Mouse (Mus musculus) cerebellum, adult 11 months (tissue): Measurements from ENCODE around the gene Galp.
A peak's percentile ranks its signal among the peaks of the same experiment; 100 is the strongest.
"Not testable (repeated sequence)": the region's sequence is repeated elsewhere in the genome, so short reads cannot be mapped to it uniquely, and the experiment has no call there.

Experiments used
- DNase-seq: peaks from one replicate; pipeline ENCODE4 v3.0.0; 2022

The Galp gene

DNA sequence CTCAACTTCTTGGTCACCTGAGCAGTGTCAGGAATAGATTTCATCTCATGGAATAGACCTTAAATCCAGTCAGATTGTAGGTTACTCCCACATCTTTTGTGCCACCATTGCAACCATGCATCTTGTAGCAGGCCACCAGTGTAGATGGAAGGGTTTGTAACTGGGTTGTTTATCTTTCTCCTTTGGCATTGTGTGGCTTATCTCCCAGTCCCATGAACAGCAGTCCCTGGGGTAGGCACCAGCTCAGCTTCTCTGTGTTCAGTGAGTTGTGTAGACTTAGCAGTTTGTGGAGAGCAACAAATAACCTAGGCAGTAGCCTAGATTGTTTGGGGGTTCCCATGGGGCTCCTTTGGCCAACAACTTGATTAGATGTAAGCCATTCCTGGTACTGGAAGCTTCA is 14.0 kb upstream of the Galp start:
- DNase-seq = no peak

GRCm38 (mm10) chr7:6183802-6184201 is 13.1 kb upstream of the Galp start:
- DNase-seq = peak; percentile 71

GRCm38 (mm10) chr7:6184521-6184920 is 12.4 kb upstream of the Galp start:
- peak; percentile 59 for DNase-seq

GRCm38 (mm10) chr7:6185391-6185790 is 11.5 kb upstream of the Galp start:
- no peak for DNase-seq

- no peak for DNase-seq
Measured at GRCm38 (mm10) chr7:6186176-6186575, 10.7 kb upstream of the Galp start.

DNA sequence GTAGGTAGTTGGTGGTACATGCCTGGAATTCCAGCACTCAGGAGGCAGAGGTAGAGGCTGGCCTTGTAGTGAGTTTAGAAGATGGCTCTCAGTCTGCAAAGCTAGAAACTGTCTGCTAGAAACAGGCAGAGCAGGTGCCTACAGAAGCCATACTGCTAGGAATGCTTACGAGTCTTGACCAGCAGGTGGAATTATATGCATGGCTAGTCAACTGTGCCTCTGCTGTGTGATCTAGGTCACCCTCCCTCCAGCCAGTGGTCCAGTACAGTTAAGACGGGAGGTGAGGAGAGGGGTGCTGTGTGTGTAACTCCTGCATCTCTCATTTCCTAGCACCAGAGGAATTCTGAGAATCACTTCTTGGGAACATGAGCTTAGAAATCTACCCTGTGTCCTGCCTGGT is 10.1 kb upstream of the Galp start:
- DNase-seq = no peak

GRCm38 (mm10) chr7:6189542-6189941 is 7.3 kb upstream of the Galp start:
- no peak for DNase-seq

- DNase-seq = peak; percentile 74
Measured at GRCm38 (mm10) chr7:6191376-6191775, 5.5 kb upstream of the Galp start.

- DNase-seq = no peak
Measured at GRCm38 (mm10) chr7:6194129-6194528, 2.8 kb upstream of the Galp start.

- no peak for DNase-seq
Measured at GRCm38 (mm10) chr7:6195777-6196176, 1.1 kb upstream of the Galp start.

DNA sequence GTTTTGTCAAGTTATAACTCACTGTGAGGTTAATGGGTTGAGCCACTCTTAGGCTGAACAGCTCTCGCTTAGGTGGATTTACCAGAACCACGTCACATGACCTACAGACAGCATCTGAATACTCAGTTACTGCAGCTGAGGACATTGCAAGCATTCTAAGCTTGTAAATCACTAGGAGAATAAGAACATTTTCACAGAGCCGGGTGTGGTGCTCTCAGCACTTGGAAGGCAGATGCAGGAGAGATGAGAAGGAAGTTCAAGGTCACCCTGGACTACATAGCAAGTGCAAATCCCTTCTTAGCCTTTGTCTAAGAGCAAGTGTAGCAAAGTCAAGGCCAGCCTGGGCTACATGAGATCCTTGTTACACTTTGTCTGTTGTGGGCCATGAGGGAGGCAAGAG is 7.3 kb downstream of the Galp start:
- DNase-seq = no peak

DNA sequence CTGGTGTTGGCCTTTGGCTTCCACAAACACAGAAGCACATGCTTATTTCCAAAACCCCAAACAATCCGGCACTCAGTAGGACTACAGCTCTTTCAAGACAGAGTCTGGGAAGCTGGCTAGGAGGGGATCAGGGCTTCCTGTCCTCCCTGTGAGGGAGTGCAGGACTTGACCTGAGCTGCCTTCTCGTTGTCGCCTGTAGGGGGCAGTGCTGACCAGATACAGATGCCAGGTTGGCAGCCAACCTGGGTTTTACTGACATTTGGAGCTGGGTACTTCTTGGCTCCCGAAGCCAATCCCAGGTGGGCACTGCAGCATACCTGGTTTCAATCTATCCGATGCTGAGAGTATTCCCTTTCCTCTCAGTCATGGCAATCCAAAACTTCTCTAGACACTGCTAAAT is 16.3 kb downstream of the Galp start:
- DNase-seq = peak; percentile 24

DNA sequence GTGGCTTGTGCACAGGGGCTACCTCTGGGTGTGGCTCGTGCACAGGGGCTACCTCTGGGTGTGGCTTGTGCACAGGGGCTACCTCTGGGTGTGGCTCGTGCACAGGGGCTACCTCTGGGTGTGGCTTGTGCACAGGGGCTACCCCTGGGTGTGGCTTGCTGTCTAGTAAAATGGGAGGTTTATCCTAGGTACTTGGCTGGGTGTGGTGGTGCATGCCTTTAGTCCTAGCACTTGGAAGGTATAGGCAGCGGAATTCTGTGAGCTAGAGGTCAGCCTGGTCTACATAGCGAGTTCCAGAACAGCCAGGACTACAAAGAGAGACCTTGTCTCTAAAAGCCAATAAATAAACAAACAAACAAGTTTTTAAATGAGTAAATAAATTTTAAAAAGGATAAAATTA is 17.8 kb downstream of the Galp start:
- DNase-seq = not testable (repeated sequence)

DNA sequence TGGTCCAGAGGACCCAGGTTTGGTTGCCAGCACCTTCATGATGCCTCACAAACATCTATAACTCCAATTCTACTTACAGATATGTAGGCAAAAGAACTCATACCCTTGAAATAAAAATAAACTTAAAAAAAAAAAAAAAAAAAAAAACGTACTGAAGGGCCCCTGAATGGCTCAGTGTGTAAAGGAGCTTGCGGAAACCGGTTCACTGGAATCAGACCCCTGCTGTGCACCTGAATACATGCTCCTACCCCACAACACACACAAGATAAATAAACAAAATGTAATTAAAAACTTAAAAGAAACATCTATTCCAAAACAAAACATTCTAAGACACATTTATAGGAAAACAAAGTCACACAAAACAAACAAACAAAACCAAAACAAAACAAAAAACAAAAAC is 23.3 kb downstream of the Galp start:
- no peak for DNase-seq

DNA sequence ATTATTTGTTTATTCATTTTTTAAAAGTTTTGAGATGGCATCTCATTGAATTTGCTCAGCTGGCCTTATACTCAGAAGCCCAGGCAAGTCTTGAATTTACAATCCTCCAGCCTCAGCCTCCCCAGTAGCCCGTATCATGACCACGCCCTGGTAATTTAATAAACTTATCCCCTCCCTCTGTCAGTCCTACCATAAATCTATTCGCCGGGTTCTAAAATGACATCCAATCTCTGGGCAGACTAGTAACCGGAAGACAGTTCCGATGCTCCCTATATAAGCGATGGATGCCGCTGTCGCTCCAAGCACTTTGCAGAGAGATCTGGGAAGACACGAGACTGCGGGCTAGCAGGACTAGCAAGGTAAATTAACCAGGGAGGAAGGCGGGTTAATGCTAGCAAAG is 25.1 kb downstream of the Galp start, which contains the start of gene Zscan5b:
Gene Zscan5b (plus strand): TSS at position 301 of the 400 bp plus-strand sequence.
- DNase-seq = no peak

DNA sequence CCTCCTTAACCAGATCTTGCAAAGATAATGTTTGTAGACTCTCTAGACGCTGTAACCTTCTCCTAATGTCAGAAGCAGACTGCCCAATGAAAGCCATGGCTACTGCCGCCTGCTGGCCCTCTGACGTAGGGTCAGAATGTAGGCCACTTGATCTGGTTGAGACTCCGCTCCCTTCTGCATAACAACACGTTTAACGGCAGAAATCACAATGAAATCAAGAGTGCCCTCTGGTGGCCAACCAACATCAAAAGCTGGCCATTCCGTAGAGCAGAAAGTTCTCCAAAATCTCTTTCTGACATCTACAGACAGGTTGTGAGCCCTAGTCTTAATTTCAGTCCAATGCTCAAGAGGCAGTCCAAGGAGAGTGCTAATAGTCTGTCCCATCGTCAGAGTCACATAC is 31.6 kb downstream of the Galp start:
- DNase-seq = not testable (repeated sequence)

DNA sequence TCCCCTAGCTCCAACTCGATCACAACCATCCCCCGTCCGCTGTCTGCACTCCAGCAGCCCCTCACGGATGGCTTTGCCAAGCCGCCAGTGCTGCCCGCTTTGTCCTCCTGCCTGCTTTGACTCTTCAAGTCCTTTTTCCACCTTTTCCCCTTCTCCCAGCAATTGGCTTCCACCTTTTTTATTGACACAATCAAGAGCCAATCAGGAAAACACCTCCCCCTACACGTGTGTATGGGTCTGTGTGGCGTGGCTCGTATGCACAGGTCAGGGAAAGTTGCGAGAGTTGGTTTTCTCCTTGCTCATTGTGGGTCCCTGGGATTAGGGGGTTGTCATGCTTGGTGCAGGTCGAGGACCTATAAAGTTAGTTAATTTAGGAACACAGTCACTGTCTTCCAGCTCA is 42.9 kb downstream of the Galp start:
- DNase-seq = no peak

- peak; percentile 33 for DNase-seq
Measured at GRCm38 (mm10) chr7:6240841-6241425, 44.0 kb downstream of the Galp start.

- no peak for DNase-seq
Measured at GRCm38 (mm10) chr7:6244361-6245292, 47.7 kb downstream of the Galp start.

DNA sequence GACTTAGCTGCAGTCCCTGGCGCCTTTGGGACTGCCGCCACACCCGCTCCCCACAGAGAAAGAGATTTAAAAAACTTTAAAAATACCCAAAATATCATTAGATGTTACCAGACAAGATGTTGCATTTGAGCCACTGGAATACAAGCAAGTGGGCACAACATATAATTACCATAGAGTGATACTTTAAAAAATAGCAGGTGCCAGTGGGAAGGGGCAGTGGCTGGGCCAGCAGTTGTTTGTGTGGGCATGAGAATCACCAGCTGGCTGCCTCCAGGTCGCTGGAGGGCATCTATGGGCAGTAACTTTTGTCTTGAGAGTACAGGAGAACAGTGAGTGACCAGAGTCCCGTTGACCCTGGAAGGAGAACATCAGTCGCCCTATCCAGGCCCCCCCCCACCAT is 55.5 kb downstream of the Galp start, which contains the start of gene Epp13:
Gene Epp13 (plus strand): TSS at position 301 of the 400 bp plus-strand sequence.
- no peak for DNase-seq

GRCm38 (mm10) chr7:6254451-6254850 is 57.6 kb downstream of the Galp start:
- DNase-seq = no peak

- DNase-seq = no peak
Measured at GRCm38 (mm10) chr7:6257386-6257785, 60.5 kb downstream of the Galp start.

- no peak for DNase-seq
Measured at GRCm38 (mm10) chr7:6258232-6259220, 61.6 kb downstream of the Galp start.
